Mouse (Mus musculus) intestine, embryonic 15.5 days (tissue): ENCODE data around the gene Gm12185. TPM values are rescaled to one million over a fixed set of nuclear protein-coding genes. Genes with fewer than 3 reads are reported as not detected.
"Not testable (repeated sequence)": the region's sequence is repeated elsewhere in the genome, so short reads cannot be mapped to it uniquely, and the experiment has no call there.

Source experiments
- ATAC-seq: fragments of 200-750 bp; cut with Nextera tagmentation; 2 replicates; pipeline ENCODE4 v1.8.0; 2017; ENCODE audit warnings: moderate TSS enrichment, moderate library complexity
- H3K27ac ChIP-seq: fragments of 300-500 bp; sonication (generic); 2 replicates; pipeline ENCODE4 v1.5.1; 2015; ENCODE audit warnings: mild to moderate bottlenecking, inconsistent platforms
- H3K27me3 ChIP-seq: fragments of 300-500 bp; sonication (generic); replicated peaks from 2 replicates; pipeline ENCODE4 v1.6.1; 2015; ENCODE audit warnings: inconsistent platforms
- H3K36me3 ChIP-seq: fragments of 300-500 bp; sonication (generic); 2 replicates; pipeline ENCODE4 v1.6.1; 2015; ENCODE audit warnings: inconsistent platforms
- H3K4me1 ChIP-seq: fragments of 300-500 bp; sonication (generic); replicated peaks from 2 replicates; pipeline ENCODE4 v1.6.1; 2015; ENCODE audit warnings: inconsistent platforms
- H3K4me2 ChIP-seq: fragments of 300-500 bp; sonication (generic); replicated peaks from 2 replicates; pipeline ENCODE4 v1.6.1; 2015; ENCODE audit warnings: mild to moderate bottlenecking, inconsistent platforms
- H3K4me3 ChIP-seq: fragments of 300-500 bp; sonication (generic); replicated peaks from 2 replicates; pipeline ENCODE4 v1.5.1; 2015; ENCODE audit warnings: inconsistent platforms
- H3K9ac ChIP-seq: fragments of 300-500 bp; sonication (generic); 2 replicates; pipeline ENCODE4 v1.6.1; 2015; ENCODE audit warnings: inconsistent platforms
- H3K9me3 ChIP-seq: fragments of 300-500 bp; sonication (generic); 2 replicates; pipeline ENCODE4 v1.6.1; 2016; ENCODE audit warnings: inconsistent platforms
- WGBS: fragments of 180-500 bp; shearing (Covaris S2); methylation state at CpG from one replicate; pipeline ENCODE4 v1.1.7; 2015; 5-methylcytosine and 5-hydroxymethylcytosine counted together
- polyA plus RNA-seq: library from polyadenylated mRNA; unstranded; fragments of >200 nt; fragmentation: Nextera tagmentation; extraction: Ambion mirVana; gene quantifications from 2 replicates; pipeline ENCODE4 v1.2.1, GENCODE M21; 2015

Gene Gm12185
- polyA plus RNA-seq, 1 experiment from 2014 or later, result not detected

GRCm38 (mm10) chr11:48900654-48901566, 91.1 kb downstream of the Gm12185 start:
- WGBS, result 76% methylated on average over 6 of the region's 6 CpGs

GRCm38 (mm10) chr11:48898812-48899431, 93.1 kb downstream of the Gm12185 start:
- no peak for ATAC-seq
- Histone ChIP-seq H3K4me1 (no peaks in the 10 kb centered on the region), H3K27ac (no peak overlapping the region), H3K4me2 (no peak overlapping the region), H3K9me3 (no peaks in the 10 kb centered on the region), H3K9ac (no peak overlapping the region), H3K36me3 (no peaks in the 10 kb centered on the region), H3K27me3 (no peaks in the 10 kb centered on the region), H3K4me3 (no peak overlapping the region)
- 60% methylated on average over 2 of the region's 2 CpGs for WGBS

More at GRCm38 (mm10) chr11:48900654-48901566, 91.1 kb downstream of the Gm12185 start:
- not testable (repeated sequence) for H3K9me3 ChIP-seq, H3K27me3 ChIP-seq, H3K4me2 ChIP-seq, H3K4me3 ChIP-seq, ATAC-seq, H3K4me1 ChIP-seq, H3K9ac ChIP-seq, H3K27ac ChIP-seq, H3K36me3 ChIP-seq

- no peak for ATAC-seq
- Histone ChIP-seq H3K4me3 (no peak overlapping the region), H3K9ac (no peak overlapping the region), H3K27me3 (no peaks in the 10 kb centered on the region), H3K36me3 (no peaks in the 10 kb centered on the region), H3K9me3 (no peaks in the 10 kb centered on the region), H3K4me1 (peaks cover 14% of the 10 kb centered on the region), H3K4me2 (no peak overlapping the region), H3K27ac (no peak overlapping the region)
- 97% methylated on average over 1 of the region's 1 CpGs for WGBS
These were observed 115.3 kb downstream of the Gm12185 start for GRCm38 (mm10) chr11:48876680-48877079.

GRCm38 (mm10) chr11:48875343-48875837, 116.6 kb downstream of the Gm12185 start:
- not testable (repeated sequence) for ATAC-seq, H3K27ac ChIP-seq, H3K27me3 ChIP-seq, H3K9me3 ChIP-seq, H3K9ac ChIP-seq, H3K4me3 ChIP-seq, H3K4me2 ChIP-seq, H3K36me3 ChIP-seq
- 92% methylated on average over 1 of the region's 1 CpGs for WGBS
- H3K4me1 ChIP-seq, result peaks cover 18% of the 10 kb centered on the region

GRCm38 (mm10) chr11:48874465-48874864, 117.6 kb downstream of the Gm12185 start:
- H3K4me3 ChIP-seq, result no peak overlapping the region
- under 1% methylated on average over 4 of the region's 4 CpGs for WGBS
- no peak for ATAC-seq
- no peak overlapping the region for H3K9ac ChIP-seq
- H3K36me3 ChIP-seq, result no peaks in the 10 kb centered on the region
- no peaks in the 10 kb centered on the region for H3K9me3 ChIP-seq
- no peak overlapping the region for H3K4me2 ChIP-seq
- H3K27me3 ChIP-seq, result no peaks in the 10 kb centered on the region
- H3K4me1 ChIP-seq, result peaks cover 26% of the 10 kb centered on the region
- no peak overlapping the region for H3K27ac ChIP-seq

- 44% methylated on average over 10 of the region's 10 CpGs for WGBS
- H3K9me3 ChIP-seq, result no peaks in the 10 kb centered on the region
- H3K4me1 ChIP-seq, result peaks cover 32% of the 10 kb centered on the region
- peak overlapping the region; percentile 35 for H3K4me2 ChIP-seq
- ATAC-seq, result peak; percentile 64
- H3K27ac ChIP-seq, result peak overlapping the region; percentile 81
- no peak overlapping the region for H3K4me3 ChIP-seq
- no peaks in the 10 kb centered on the region for H3K36me3 ChIP-seq
- H3K27me3 ChIP-seq, result no peaks in the 10 kb centered on the region
- no peak overlapping the region for H3K9ac ChIP-seq
These were observed 118.3 kb downstream of the Gm12185 start for GRCm38 (mm10) chr11:48873591-48874290.

GRCm38 (mm10) chr11:48872695-48873300, 119.2 kb downstream of the Gm12185 start:
- 60% methylated on average over 7 of the region's 7 CpGs for WGBS
- Histone ChIP-seq H3K4me1 (peaks cover 33% of the 10 kb centered on the region), H3K27me3 (no peaks in the 10 kb centered on the region), H3K9ac (no peak overlapping the region), H3K9me3 (no peaks in the 10 kb centered on the region), H3K4me2 (peak overlapping the region; percentile 86), H3K4me3 (no peak overlapping the region), H3K27ac (peak overlapping the region; percentile 81), H3K36me3 (no peaks in the 10 kb centered on the region)
- peak; percentile 50 for ATAC-seq

- Histone ChIP-seq H3K27ac (peak overlapping the region; percentile 80), H3K4me1 (peaks cover 33% of the 10 kb centered on the region), H3K36me3 (no peaks in the 10 kb centered on the region), H3K9me3 (no peaks in the 10 kb centered on the region), H3K4me2 (peak overlapping the region; percentile 86), H3K9ac (peak overlapping the region; percentile 54), H3K27me3 (no peaks in the 10 kb centered on the region), H3K4me3 (peak overlapping the region; percentile 47)
- 14% methylated on average over 17 of the region's 17 CpGs for WGBS
- no peak for ATAC-seq
These were observed 120.0 kb downstream of the Gm12185 start for GRCm38 (mm10) chr11:48871817-48872541.

GRCm38 (mm10) chr11:48871201-48871772, 120.7 kb downstream of the Gm12185 start, which contains the start of gene Irgm1:
Irgm1 (minus strand) TSS chr11:48871683.
- peak within 1 kb of the TSS; percentile 80 for H3K27ac ChIP-seq
- 1% methylated on average over 19 of the region's 19 CpGs for WGBS
- peaks cover 33% of the 10 kb centered on the region for H3K4me1 ChIP-seq
- H3K9me3 ChIP-seq, result no peaks in the 10 kb centered on the region
- H3K4me3 ChIP-seq, result peak within 1 kb of the TSS; percentile 47
- peak within 1 kb of the TSS; percentile 86 for H3K4me2 ChIP-seq
- no peaks in the 10 kb centered on the region for H3K27me3 ChIP-seq
- ATAC-seq, result peak; percentile 24
- H3K36me3 ChIP-seq, result no peaks in the 10 kb centered on the region
- peak within 1 kb of the TSS; percentile 54 for H3K9ac ChIP-seq

- peak overlapping the region; percentile 54 for H3K9ac ChIP-seq
- WGBS, result 26% methylated on average over 7 of the region's 7 CpGs
- H3K9me3 ChIP-seq, result no peaks in the 10 kb centered on the region
- H3K27me3 ChIP-seq, result no peaks in the 10 kb centered on the region
- ATAC-seq, result no peak
- H3K36me3 ChIP-seq, result no peaks in the 10 kb centered on the region
- peaks cover 33% of the 10 kb centered on the region for H3K4me1 ChIP-seq
- H3K4me3 ChIP-seq, result peak overlapping the region; percentile 47
- peak overlapping the region; percentile 86 for H3K4me2 ChIP-seq
- peak overlapping the region; percentile 80 for H3K27ac ChIP-seq
These were observed 121.2 kb downstream of the Gm12185 start for GRCm38 (mm10) chr11:48870781-48871180.
